Mouse (Mus musculus) thymus, adult 18-20 months (tissue): ENCODE measurements at regions not wholly inside any gene's neighbourhood (a gene's known extent, or its start where the extent isn't known, plus 50 kb on each side); places are given as distances from the start of the nearest gene placed in this dataset.

ENCODE experiments used
- DNase-seq, 2 experiments: peaks; one replicate each; pipeline ENCODE4 v3.0.0; 2022; ENCODE audit warnings: mixed read lengths in 2 of 2

- DNase-seq, result no peak
These were observed 140.2 kb upstream of the Atxn1 start for GRCm38 (mm10) chr13:46104971-46105370.

DNA sequence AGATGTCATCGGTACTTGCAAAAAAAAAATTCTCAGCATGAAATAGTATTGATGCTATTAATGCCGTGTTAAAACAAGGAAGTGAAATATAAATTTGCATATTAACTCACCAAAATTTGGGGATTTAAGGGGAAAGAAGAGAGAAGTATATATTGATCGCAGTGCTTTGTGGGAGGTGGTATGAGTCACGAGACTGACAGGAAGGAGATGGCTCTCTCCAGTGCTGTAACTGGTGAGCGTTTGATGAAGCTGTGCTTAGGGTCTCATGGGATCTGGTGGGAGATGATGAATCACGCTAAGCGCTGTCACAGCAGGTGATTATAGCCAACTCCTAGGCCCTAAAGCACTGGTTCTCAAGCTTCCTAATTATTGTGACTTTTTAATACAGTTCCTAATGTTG lies 133.8 kb upstream of the Atxn1 start:
- DNase-seq, result no peak

- DNase-seq, result no peak
These were observed 133.3 kb upstream of the Atxn1 start for GRCm38 (mm10) chr13:46098131-46098530.

- no peak for DNase-seq
These were observed 132.2 kb upstream of the Atxn1 start for GRCm38 (mm10) chr13:46096968-46097367.

- DNase-seq, result no peak
These were observed 131.6 kb upstream of the Atxn1 start for GRCm38 (mm10) chr13:46096416-46096815.

DNA sequence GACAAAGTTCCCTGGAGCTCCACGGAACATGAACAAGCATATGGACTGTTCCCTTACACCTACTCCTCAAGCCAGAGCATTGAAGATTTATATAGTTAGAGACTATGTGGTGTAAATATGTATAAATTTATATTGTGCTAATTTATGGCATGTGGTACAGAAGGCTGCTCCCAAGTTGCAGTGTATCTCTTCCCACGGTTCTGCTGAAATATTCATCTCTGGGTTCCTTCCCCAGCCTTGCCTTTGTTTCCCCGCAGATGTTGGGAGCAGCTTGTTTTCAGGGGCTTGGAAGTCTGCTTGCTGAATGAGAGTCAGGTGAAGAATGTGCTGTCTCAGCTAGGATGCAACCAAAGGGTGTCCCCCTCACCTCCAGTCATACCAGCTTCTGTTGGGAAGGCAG lies 128.0 kb upstream of the Atxn1 start:
- no peak for DNase-seq

- no peak for DNase-seq
These were observed 126.3 kb upstream of the Atxn1 start for GRCm38 (mm10) chr13:46091109-46091508.

DNA sequence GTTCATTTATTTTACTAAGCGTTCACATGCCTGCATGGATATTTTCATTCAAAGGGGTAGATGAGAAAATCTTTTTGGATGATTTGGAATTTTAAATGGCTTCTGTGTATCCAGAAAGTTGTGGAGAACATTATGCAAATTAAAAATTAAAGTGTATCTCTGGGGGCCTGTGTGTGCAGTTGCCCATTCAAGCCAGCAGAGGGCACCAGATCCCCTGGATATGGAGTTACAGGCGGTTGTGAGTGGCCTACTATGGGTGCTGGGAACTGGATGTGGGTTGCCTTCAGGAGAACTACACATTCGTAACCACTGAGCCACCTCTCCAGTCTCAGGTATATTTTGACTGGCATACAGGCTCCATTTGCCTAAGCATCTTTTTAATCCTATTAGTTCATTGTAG lies 123.4 kb upstream of the Atxn1 start:
- DNase-seq, result no peak

DNA sequence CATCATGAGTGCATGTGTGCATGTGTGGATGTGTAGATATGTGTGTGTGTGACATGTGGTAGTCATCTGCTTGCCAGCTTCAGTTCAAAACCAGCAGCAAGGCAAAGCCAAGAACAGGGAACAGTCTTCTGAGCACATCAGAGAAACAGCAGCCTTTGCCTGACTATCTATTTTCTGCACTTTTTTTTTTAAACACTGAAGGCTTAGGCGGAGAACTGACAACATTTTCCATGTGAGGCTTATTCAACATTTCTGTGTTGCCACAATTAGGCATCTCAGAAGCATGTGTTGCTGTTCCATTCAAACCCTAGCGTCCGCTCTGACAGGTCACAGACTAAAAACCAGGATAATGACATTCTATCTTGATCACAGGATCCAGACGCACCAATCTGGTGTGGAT lies 122.9 kb upstream of the Atxn1 start:
- DNase-seq, result no peak

DNA sequence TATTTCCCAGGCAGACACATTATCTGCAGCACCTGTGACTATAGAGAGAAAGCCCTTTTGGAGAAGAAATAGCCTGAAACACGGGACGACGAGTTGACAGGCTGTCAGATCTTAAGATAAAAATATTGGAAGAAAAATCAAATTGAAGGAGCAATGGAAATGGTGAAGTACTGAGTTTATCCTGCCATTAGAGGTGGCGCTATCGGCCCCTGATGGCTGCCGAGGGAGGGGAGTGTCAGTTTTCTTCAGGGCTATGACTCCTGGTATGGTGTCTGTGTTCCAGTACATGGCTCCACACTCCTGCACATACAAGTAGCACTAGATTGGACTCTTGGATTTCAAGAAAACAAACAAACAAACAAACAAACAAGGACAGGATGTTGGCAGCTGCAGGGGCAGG lies 112.1 kb upstream of the Atxn1 start:
- DNase-seq, result no peak

DNA sequence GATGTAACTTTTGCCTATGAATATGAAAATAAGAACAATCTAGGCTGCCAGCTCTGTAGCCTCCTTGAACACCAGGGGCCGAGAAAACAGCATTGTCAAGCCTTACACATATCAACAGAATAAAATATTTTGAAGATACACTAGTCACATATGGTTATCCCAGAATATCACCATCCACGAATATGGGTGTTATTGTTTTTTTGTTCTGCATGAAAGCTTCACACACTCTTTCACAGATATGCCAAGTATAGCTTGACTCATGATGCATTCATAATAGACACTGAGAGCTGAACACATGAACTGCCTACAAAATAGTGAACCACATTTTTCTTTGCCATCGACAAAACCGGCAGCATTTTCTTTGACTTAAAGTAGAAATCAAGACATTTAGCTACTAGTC lies 106.9 kb upstream of the Atxn1 start:
- no peak for DNase-seq

DNA sequence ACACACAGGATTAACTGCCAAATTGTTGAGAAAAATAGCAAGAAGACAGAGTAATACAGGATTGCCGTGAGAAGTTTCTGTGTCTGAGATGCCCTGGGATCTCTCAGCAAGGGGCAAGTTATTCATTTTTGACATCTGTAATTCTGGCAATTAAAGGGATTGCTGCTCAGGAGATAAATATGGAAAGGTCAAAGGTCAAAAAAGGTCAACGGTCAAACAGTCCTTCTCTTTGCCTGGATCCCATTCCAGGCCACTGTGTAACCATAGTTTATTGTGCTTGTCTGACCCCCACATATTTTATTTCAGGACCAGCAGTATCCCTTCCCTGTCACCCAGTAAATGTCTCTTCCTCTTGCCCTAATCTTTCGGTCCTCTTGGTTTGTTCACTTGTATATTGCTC lies 104.8 kb upstream of the Atxn1 start:
- DNase-seq, result no peak

GRCm38 (mm10) chr13:46062758-46063157 lies 98.0 kb upstream of the Atxn1 start:
- DNase-seq, result no peak

- no peak for DNase-seq
These were observed 95.1 kb upstream of the Atxn1 start for GRCm38 (mm10) chr13:46059870-46060269.

GRCm38 (mm10) chr13:46058862-46059261 lies 94.1 kb upstream of the Atxn1 start:
- DNase-seq, result peak in 1 of 2 experiments; percentile 15

GRCm38 (mm10) chr13:46058341-46058740 lies 93.5 kb upstream of the Atxn1 start:
- DNase-seq, result no peak

- DNase-seq, result no peak
These were observed 90.6 kb upstream of the Atxn1 start for GRCm38 (mm10) chr13:46055410-46055809.

DNA sequence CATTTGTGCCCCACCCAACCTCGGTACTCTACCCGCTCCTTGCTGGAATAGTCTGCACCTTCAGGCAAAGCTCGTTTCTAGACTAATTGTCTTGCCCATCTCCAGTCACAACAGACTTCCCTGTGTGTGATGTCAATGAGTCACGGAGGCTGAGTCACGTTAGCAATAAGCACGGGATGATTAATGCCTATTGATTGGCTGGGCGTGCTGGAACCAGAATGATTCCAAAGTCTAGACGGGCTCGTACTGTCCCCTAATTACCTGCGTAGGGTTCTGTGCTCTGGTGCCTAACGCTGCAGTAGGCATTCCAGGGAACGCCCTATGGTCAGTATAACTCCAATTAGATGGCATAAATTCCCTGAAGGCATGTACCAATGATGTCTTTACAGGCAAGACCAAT lies 78.8 kb upstream of the Atxn1 start:
- DNase-seq, result no peak

GRCm38 (mm10) chr13:46043016-46043415 lies 78.2 kb upstream of the Atxn1 start:
- peak; percentile 3 to 26 for DNase-seq

GRCm38 (mm10) chr13:46042224-46042623 lies 77.4 kb upstream of the Atxn1 start:
- no peak for DNase-seq

DNA sequence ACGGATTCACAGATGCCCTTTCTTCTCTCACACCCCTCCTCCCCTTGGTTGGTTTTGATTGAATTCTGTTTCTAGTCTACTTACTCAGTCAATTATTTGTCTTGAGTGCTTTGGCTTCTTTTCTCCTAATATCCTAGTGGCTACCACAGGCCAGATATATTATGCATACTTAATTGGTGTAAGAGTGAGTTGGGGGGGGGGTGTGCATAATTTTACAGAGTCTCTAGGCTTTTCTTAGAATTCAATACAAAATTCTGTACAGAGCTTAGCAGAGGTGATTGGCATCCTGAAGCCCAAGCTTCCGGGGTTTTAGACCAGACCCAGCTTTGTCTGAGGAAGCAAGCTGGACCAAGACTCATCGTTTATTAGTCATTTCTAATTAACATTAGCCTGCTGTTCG lies 76.7 kb upstream of the Atxn1 start:
- no peak for DNase-seq

DNA sequence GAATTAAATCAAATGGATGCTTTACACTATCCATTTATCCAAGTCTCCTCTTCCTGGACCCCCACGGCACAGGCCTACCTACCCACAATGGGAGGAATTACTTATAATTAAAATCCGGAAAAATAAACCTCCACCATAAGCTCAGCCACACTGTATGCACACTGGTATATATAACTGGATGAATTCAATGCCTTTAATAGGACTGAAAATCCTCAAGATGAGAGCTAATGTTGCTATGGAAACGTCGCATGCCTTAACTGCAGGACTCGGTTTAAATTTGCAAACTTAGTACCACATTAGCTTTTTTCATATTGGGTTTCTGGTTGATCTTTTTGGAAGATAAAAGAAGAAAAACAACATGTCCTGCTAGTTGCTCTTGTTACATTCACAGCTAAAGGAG lies 75.3 kb upstream of the Atxn1 start:
- DNase-seq, result no peak

DNA sequence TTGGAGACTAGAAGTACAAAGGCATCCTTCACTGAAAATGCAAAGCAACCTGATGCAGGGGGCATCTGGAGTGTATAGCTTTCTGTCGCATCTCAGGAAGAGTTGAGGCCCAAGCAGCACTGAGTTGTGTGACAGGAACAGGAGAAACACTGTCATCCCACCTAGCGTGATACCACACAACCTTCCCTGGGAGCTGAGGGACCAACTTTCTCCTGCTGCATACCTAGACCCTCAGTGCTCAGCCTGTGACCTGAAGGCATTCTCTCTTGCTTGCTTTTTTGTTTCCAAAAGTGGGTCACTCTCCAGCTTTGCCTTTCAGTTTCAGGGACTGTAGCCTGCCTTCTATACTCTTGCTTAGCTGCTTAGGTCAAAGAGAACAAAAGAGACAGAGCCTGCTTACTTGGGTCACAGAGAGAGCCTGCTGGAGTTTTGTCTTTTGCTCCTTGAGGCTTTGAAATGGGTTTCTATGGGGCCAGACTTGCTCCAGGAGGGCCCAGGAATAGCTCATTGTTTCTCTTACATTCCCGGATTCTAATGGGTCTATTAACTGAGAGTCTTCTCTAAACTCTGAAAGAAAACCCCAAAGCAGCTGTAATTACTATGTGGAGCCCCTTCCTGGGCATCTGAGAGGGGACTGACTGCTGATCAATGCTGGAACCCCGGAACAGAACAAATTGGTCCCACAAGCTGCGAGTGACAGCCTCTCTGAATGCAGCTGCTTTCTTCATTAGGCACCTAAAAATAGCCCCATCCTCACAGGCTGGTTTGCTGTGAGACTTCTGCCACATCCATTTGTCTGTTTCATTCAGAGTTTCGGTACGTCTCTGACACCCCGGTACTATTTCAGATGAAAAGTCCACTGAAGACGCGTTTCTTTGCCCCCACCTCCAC lies 73.9 kb upstream of the Atxn1 start:
- no peak for DNase-seq

DNA sequence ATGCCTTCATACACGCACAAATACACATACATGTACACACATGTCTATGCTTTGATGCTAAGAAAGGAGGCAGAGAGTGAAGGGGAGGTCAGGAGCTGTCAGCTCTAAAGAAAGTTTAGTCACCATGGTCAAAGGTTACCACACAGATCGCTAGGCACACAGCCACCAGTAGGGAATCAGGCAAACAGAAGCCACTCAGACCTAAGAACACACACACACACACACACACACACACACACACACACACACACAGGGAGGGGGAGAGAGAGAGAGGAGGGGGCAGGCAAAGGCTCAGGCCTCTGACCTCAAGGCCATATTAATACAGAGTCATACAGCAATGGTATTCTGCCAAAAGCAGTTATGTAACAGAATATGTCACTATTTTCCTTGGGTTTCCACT lies 67.5 kb upstream of the Atxn1 start:
- DNase-seq, result no peak

GRCm38 (mm10) chr13:46026018-46026417 lies 61.2 kb upstream of the Atxn1 start:
- no peak for DNase-seq
